Mouse (Mus musculus) left cerebral cortex, adult 18-20 months (tissue): Measurements from ENCODE around the gene Hist1h3g. TPM values are rescaled to one million over a fixed set of nuclear protein-coding genes. Genes with fewer than 3 reads are reported as not detected.

Source experiments
- DNase-seq, 2 experiments: peaks; one replicate each; pipeline ENCODE4 v3.0.0; 2021 to 2022; ENCODE audit warnings: low spot score in 2 of 2, mixed read lengths in 1 of 2
- total RNA-seq, 2 experiments: library from RNA; stranded (reverse); gene quantifications; 2 replicates each; pipeline ENCODE4 v1.2.3; 2021

The Hist1h3g gene
- total RNA-seq, 2 experiments from 2014 or later, result 3.1 to 3.5 TPM

DNA sequence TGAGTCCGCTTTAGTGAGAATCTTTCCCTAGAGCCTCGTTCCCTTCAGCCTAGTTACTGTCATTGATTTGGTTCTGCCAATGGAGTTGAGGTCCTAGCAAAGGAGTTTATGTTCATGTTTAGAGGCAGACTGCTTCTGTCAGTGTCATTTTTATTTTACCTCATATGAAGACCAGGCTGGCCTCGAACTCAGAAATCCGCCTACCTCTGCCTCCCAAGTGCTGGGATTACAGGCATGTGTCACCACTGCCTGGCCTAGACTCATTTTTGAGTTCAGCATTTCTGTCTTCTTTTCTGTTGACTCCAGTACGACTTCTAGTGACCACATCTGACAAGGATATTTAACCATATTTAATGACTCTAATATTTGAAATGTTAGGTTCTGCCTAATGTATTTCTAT lies 19.9 kb upstream of the Hist1h3g start:
- DNase-seq, result no peak

GRCm38 (mm10) chr13:23515826-23516620 lies 19.2 kb upstream of the Hist1h3g start:
- no peak for DNase-seq

DNA sequence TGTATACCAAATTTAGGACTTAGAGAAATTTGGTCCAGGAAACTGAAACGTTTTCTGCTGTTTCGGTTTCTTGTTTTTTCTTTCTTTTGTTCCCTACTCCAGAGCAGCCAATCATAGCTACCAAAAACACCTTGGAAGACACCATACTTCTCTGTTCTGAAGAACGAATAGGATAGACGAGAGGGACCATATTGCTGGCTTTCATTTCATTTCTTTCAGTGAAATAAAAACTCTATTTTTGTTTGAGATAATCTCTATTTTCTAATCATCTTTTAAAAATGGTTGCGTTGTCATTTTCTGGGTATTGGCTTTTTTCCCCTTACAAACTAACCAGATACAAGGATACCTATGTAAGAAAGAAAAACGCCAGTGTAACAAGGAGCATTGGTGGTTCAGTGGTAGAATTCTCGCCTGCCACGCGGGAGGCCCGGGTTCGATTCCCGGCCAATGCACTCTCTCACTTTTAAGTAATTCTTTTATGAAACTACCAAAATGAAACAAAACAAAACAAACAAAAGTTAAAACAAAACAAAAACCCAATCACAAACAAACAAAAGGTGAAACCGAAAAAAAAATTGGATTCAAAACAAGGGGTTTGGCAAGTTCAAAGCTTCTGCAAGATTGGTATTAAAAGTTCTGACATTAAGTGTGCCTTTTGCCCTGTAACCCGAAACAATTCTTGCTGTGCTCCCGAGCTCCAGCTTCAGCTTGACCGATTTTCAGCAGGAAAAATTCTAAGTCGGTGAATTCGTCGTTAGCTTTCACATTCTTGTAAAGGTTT lies 18.2 kb upstream of the Hist1h3g start:
- DNase-seq, result peak; percentile 76 to 78

DNA sequence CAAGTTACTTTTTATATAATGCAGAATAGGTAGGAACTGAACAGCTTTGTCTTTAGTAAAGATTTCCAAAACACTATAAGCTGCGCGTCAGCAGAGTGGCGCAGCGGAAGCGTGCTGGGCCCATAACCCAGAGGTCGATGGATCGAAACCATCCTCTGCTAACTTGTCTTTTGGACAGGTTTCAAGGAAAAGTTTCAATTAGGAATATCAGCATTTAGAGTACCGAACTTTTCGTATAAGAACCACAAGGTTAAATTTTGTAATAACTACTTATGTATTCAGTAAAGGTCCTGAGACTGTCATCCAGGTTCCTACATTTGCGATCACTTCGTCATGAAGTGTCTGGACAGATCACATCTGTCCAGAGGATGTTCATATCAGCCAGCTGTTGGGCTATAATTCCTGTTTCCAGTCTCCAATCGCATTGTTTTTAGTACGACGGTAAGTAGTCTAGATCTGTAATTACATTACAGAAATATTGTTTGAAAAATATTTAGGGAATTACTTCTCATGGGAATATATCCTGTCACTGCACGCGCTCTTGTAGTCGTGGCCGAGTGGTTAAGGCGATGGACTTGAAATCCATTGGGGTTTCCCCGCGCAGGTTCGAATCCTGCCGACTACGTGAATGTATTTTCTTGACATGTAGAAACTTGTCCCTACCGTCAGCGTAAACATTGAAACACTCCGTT lies 17.5 kb upstream of the Hist1h3g start:
- DNase-seq, result peak; percentile 88 to 93

DNA sequence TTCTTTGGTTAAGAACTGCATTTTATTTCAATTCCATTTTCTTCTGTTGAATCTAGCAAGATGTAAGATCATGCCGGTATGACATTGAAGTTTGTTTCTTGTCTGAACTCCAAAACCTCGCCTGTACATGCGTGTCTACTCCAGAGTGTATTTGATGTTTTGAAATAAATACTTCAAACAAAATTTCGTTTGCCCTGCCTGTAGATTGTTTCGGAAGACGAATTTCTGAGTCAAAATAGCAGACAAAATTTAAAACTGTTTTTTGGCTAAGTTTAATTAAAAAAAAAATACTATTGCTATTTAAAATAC lies 17.0 kb upstream of the Hist1h3g start:
- no peak for DNase-seq

- peak; percentile 81 to 86 for DNase-seq
These were observed 16.3 kb upstream of the Hist1h3g start for GRCm38 (mm10) chr13:23518885-23519284.

DNA sequence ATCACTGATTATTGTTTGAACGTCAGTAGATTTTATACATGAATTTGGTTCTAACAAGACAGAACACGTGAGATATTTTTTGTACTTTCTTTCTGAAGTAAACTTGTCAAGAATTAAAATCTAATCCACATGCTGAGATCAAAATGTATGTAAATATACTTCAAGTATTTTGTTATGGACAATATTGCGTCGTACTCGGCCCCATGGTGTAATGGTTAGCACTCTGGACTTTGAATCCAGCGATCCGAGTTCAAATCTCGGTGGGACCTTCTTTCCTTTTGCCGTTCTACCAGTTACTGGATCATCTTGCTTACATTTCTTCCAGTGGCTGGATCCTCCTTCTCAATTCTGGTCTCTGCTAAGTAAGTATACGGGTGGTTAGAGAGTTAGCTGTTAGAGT lies 15.8 kb upstream of the Hist1h3g start:
- peak; percentile 73 to 83 for DNase-seq

DNA sequence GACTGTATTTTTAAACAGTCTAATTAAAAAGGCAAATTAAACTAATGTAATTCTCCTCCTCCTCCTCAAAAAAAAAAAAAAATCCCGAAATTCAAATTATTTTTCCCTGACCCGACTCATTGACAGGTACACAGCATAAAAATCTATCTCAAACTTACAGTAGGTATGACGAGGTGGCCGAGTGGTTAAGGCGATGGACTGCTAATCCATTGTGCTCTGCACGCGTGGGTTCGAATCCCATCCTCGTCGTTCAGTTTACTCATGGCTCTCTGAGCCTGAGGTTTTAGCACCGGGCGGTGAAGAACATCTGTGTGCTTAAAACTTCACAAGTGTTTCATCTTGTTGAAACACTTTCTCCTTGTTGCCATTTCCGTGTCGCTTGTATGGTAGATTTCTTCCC lies 13.5 kb upstream of the Hist1h3g start:
- DNase-seq, result peak; percentile 83

- DNase-seq, result no peak
These were observed 11.2 kb upstream of the Hist1h3g start for GRCm38 (mm10) chr13:23523976-23524375.

GRCm38 (mm10) chr13:23524654-23525053 lies 10.6 kb upstream of the Hist1h3g start:
- peak; percentile 63 to 75 for DNase-seq

- no peak for DNase-seq
These were observed 9.3 kb upstream of the Hist1h3g start for GRCm38 (mm10) chr13:23525901-23526300.

DNA sequence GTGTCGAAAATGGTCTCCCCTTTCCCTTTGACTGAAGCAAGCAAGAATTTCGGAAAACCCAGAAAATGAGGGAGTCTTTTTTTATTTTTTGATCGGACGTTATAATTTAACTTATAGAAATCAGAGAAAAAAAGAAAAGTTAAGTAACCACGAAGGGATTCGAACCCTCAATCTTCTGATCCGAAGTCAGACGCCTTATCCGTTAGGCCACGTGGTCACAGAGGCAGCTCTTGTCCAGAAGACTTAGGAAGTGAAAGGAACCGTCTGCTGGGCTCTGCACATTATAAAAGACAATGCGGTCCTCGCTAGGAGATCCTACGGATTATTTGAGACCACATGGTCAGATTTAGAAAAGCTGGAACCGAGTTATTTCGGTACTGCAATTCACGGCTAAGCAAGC lies 8.9 kb upstream of the Hist1h3g start:
- peak; percentile 91 to 94 for DNase-seq

GRCm38 (mm10) chr13:23529005-23529404 lies 6.2 kb upstream of the Hist1h3g start:
- no peak for DNase-seq

DNA sequence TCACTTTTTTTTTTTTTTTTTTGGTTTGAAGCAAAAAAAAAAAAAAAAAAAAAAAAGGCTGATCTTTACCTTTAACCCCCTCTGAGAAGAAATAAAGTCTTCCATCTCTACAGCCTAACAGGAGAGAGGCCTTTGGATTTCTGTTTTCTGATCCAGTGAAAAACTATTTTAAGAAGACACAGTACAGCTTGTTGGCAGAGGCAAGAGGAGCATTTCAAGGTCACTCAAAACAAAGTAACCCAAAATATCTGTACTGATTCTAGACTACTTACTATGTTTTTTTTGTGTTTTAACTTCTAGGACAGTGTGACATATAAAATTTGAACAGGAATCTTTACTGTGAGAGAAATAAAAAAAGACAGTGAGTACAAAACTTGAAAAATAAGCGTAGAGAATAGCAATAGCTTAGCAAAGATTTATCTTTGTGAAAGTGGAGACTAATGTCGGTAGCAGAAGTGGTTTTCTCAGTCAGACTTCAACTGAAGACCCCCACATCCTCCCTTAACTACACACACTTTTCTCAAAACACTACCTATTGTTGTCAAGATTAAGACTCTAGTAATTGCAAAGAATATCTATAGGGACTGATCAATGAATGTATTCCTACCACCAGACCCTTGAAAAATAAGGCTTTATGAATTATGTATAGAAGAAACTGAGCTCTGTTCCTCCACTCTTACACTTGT lies 5.6 kb upstream of the Hist1h3g start:
- DNase-seq, result no peak

GRCm38 (mm10) chr13:23530181-23530900 lies 4.9 kb upstream of the Hist1h3g start:
- DNase-seq, result peak; percentile 60 to 65

DNA sequence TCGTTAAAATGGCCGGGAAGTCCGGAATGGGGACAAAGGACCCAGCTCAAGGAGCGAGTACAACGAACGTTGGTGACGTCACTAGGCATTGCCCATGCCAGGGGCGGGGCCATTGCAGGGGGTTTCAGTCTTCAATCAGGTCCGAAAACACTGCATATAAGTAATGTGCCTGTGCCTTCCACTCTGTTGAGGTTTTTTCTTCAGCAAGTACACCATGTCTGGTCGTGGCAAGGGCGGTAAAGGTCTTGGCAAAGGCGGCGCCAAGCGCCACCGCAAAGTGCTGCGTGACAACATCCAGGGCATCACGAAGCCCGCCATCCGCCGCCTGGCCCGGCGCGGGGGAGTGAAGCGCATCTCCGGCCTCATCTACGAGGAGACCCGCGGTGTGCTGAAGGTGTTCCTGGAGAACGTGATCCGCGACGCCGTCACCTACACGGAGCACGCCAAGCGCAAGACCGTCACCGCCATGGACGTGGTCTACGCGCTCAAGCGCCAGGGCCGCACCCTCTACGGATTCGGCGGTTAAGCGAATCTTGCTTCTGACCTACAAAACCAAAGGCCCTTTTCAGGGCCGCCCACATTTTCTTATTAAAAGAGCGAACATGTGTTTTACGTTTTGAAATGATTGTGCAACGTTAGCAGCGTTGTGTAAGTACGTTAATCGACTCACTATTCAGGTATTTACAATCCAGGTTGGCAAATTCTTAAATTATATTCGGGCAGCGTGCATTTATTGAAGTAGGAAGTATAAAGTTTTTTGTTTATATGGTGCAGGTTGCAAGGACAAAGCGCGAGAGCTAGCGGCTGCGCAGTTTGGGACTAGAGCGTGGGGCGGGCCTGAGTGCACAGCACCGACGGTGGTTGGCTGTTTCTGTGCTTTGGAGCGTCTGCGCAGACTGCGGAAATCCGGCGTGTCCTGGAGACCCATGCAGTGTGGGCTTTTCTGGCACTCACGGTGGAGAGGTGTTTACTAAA lies 4.0 kb upstream of the Hist1h3g start, which contains the start of gene Hist1h4h:
Gene Hist1h4h, plus strand, starts transcription at position 150 of the 975 bp plus-strand sequence.
- DNase-seq, result peak; percentile 95 to 96

GRCm38 (mm10) chr13:23532262-23533075 lies 2.8 kb upstream of the Hist1h3g start:
- no peak for DNase-seq

- peak; percentile 58 to 72 for DNase-seq
These were observed 1.5 kb upstream of the Hist1h3g start, which contains the start of gene Hist1h2af for GRCm38 (mm10) chr13:23533560-23534367. Gene Hist1h2af (plus strand): TSS chr13:23533906.
